Mouse (Mus musculus): ENCODE results near the gene Pabpn1. TPM values are rescaled to one million over a fixed set of nuclear protein-coding genes. Genes with fewer than 3 reads are reported as not detected.
"Not testable (repeated sequence)": the region's sequence is repeated elsewhere in the genome, so short reads cannot be mapped to it uniquely, and the experiment has no call there.

Gene Pabpn1
- total RNA-seq, 2 experiments from 2014 or later, result 215 to 319 TPM

DNA sequence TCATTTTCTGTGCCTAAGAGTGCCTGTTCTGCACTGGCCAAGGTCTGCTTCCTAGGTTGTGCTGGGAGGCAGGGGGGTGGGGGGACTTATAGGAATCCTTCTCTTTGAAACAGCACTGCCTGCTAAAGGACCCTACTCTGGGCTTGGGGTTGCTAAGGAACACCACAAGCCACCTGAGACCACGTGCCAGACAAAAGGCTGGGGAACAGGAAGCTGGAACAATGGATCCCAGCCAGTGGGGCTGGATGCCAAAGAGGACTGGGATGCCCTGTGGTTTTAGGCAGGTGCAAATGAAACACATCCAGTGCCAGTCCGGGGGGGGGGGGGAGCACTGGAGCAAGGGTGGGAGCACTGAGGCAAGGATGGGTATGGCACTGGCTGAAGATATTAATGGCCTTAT is 38.1 kb downstream of the Pabpn1 start:
- no peak for ATAC-seq (replicated peaks; ENCODE audit: poor library complexity, severe bottlenecking)

- no peak for ATAC-seq (replicated peaks; ENCODE audit: poor library complexity, severe bottlenecking)
Observed at GRCm38 (mm10) chr14:54932645-54933150, 40.4 kb downstream of the Pabpn1 start, which contains the start of gene Il25. Il25 (plus strand) TSS chr14:54932695.

GRCm38 (mm10) chr14:54935904-54936830 is 43.9 kb downstream of the Pabpn1 start, which contains the start of gene Cmtm5:
Cmtm5 (plus strand) TSS chr14:54936261.
- no peak for ATAC-seq (replicated peaks; ENCODE audit: poor library complexity, severe bottlenecking)

DNA sequence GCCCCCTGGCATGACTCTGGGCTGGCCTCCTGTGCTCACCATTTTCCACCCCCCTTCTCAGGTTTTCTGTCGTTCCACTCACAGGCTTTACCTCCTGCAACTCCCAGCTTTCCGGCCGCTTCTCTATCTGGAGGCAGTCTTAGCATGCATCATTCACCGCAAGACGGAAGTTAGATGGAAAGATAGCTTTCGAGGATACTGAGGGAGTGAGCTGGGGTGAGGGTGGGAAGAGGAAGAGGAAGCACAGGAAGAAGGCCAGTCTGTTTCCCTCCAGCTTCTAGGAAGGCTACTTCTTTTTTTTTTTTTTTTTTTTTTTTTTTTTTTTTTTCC is 44.5 kb downstream of the Pabpn1 start:
- peak; percentile 74 for ATAC-seq (replicated peaks; ENCODE audit: poor library complexity, severe bottlenecking)

GRCm38 (mm10) chr14:54937361-54938182 is 45.3 kb downstream of the Pabpn1 start:
- no peak for ATAC-seq (replicated peaks; ENCODE audit: poor library complexity, severe bottlenecking)

DNA sequence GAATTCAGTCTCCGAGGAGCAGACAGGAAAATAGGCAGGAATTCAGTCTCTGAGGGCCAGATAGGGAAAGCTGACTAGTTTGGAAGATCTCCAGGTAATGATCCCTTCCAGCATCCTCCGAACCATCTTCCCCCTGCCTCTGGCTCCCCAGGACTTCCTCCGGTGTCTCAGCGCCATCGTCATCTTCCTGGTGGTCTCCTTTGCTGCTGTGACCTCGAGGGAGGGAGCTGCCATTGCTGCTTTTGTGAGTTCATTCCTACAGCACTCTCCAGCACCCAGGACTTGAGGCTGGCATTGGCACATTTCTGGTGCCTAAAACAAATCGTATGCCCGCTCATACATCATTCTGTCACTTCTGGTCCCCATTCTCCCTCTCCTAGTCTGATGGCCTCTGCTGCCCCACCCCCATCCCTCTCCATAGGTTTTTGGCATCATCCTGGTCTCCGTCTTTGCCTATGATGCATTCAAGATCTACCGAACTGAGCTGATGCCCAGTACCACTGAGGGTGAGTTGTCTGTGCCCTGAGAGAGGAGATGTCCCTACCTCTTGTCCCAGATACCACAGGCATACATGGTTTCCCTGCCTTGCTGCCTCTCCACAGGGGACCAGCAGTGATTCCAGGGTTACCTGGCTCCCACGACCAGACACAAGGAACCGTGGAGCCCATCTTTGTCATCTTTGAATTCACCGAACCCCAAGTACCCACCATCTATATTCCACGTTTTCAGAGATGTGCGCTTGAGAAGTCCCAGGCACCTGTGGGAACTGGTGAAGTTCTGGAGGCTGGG is 46.3 kb downstream of the Pabpn1 start:
- no peak for ATAC-seq (replicated peaks; ENCODE audit: poor library complexity, severe bottlenecking)

DNA sequence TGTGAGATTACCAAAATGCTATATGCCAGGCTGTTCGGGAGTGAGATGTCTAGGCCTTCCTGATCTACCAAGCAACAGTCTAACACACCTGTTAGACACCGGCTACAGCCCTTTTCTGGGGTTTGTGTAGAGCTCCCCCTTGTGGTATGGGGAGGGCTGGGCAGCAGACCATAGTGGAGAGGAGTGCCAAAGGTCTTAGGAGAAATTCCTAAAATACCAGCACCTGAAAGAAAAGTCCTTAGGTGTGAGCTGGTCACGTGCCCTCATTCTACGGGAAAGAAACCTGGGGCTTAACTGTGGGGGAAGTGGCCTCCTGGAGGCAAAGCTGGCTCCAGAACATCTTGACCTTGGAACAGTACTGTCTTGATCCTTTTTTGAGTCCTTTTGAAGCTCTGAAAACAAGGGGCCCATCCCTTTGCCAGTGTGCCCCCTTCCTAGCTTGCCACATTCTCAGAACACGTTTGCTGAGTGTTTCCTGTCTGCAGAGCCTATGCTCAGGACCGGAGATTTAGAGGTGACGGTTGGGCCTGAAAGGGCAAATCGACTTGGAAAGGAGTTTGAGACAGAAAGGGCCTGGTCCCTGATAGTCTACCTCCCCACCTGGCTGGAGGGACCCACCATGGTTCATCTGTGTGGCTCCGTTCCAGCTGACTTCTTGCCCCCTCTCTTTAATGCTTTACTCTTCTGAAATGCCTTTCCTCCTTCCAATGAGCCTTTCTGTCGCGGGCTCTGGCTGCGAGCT is 47.3 kb downstream of the Pabpn1 start:
- ATAC-seq (replicated peaks; ENCODE audit: poor library complexity, severe bottlenecking), result peak; percentile 53; the same call in 1 of the 2 replicates

DNA sequence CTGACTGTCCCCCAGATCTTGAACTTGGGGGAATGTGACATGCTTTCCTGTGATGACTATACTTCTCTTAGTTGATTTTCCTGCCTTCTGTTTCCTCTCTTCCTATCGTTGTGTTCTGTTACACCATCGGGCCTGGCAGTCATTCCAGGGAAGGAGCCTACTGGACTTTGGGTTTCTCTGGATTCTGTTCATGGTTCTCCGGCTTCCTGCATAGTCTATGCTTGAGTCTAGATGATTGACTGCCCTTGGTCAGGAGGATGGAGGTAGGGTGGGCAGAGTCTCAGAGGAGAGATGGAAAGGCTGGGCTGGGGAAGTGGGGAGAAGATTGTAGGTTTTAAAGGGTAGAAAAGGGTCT is 47.9 kb downstream of the Pabpn1 start:
- no peak for ATAC-seq (replicated peaks; ENCODE audit: poor library complexity, severe bottlenecking)

- ATAC-seq (replicated peaks; ENCODE audit: poor library complexity, severe bottlenecking), result no peak
Observed at GRCm38 (mm10) chr14:54941024-54941978, 49.0 kb downstream of the Pabpn1 start.

GRCm38 (mm10) chr14:54942479-54942878 is 50.2 kb downstream of the Pabpn1 start:
- ATAC-seq (replicated peaks; ENCODE audit: poor library complexity, severe bottlenecking), result no peak

- ATAC-seq (replicated peaks; ENCODE audit: poor library complexity, severe bottlenecking), result no peak
Observed at GRCm38 (mm10) chr14:54943971-54944370, 51.7 kb downstream of the Pabpn1 start.

GRCm38 (mm10) chr14:54944939-54945338 is 52.6 kb downstream of the Pabpn1 start:
- no peak for ATAC-seq (replicated peaks; ENCODE audit: poor library complexity, severe bottlenecking)

GRCm38 (mm10) chr14:54945975-54946704 is 53.8 kb downstream of the Pabpn1 start:
- ATAC-seq (replicated peaks; ENCODE audit: poor library complexity, severe bottlenecking), result no peak

- ATAC-seq (replicated peaks; ENCODE audit: poor library complexity, severe bottlenecking), result not testable (repeated sequence)
Observed at GRCm38 (mm10) chr14:54947008-54947407, 54.7 kb downstream of the Pabpn1 start.

Measured in granulocyte monocyte progenitor cell, adult 5-6 weeks (primary cell).